Mouse (Mus musculus) lung, adult 2 months (tissue): Measurements from ENCODE around the gene Zxdb.

Experiments used
- CTCF ChIP-seq: fragments of 200-500 bp; IDR thresholded peaks from 2 replicates; pipeline ENCODE4 v1.5.1; 2011; ENCODE audit warnings: mild to moderate bottlenecking, low read length, control low read depth; ENCODE audit not compliant: insufficient read depth
- POLR2A ChIP-seq: fragments of 200-500 bp; IDR thresholded peaks from 2 replicates; pipeline ENCODE4 v1.6.1; 2011; ENCODE audit warnings: low read depth, mild to moderate bottlenecking, control low read depth, low read length, borderline replicate concordance; ENCODE audit errors: extremely low read depth

DNA sequence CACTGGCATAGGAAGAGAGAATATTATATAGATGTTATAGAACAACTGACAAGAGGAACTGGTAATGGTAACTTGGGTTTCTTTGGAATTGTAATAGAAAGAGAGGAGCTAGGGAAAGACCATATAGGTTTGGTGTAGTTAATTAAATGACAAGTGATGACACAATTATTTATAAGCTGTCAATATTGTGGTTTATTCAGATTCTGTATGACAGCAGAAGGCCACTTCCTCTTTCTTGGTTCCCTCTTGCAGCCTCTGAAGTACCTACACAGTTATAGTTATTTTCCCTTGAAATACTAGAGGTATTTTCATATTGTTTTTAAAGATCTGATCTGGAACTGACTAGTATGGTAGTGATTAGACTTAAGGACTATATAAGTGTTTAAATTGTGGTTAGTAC is 7.2 kb downstream of the Zxdb start:
- TF ChIP-seq POLR2A (no peak), CTCF (no peak)
